In the genomic region with DNA sequence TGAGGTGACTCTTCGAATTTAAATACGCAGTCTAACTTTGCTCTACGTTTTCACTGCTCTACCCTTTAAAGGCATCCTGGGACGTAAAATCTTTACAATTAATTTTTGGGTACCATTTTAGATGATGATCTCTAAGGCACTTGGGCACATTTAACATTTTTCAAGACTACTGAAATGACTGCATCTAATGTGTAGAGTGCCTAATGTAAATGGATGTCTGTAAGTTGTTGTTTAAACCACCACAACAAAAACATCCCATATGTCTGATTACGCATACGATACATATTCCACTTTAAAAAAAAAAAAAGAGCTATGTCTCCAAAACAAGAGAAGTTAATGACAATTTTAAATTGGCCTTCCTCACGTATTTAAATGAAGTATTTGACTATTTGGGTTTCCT, we compare ENCODE assay signal across 9 mouse cellular contexts.
DNase-seq lines count a peak whose midpoint lies in the region; ATAC-seq lines count a peak whose summit lies in the region.
"Had no signal": no experiment of that assay in that cellular context is flagged by ENCODE, and none has a peak within 500 bp of the region (broad histone marks: within the 10 kb centered on the region; RNA-seq: fewer than 3 reads in every experiment).

No protein-coding gene starts in this region.

- no peaks in the 10 kb centered on the region for H3K9me3 ChIP-seq in kidney, embryonic 15.5 days (replicated peaks)
- H3K9me3 ChIP-seq in embryonic facial prominence, embryonic 15.5 days (replicated peaks): no peaks in the 10 kb centered on the region
- H3K9me3 ChIP-seq in intestine, embryonic 15.5 days: no peaks in the 10 kb centered on the region
- H3K9me3 ChIP-seq in neural tube, embryonic 12.5 days: no peaks in the 10 kb centered on the region

- H3K27me3 ChIP-seq in kidney, embryonic 15.5 days: no peaks in the 10 kb centered on the region
- no peaks in the 10 kb centered on the region for H3K27me3 ChIP-seq in embryonic facial prominence, embryonic 15.5 days
- no peaks in the 10 kb centered on the region for H3K27me3 ChIP-seq in intestine, embryonic 15.5 days (replicated peaks)
- H3K27me3 ChIP-seq in neural tube, embryonic 12.5 days (replicated peaks): no peaks in the 10 kb centered on the region
- H3K27me3 ChIP-seq: Patski had no signal

- H3K4me1 ChIP-seq in kidney, embryonic 15.5 days: peaks cover 3% of the 10 kb centered on the region; the same call in 1 of the 2 replicates
- no peaks in the 10 kb centered on the region for H3K4me1 ChIP-seq in embryonic facial prominence, embryonic 15.5 days
- no peaks in the 10 kb centered on the region for H3K4me1 ChIP-seq in intestine, embryonic 15.5 days (replicated peaks)
- peaks cover 11% of the 10 kb centered on the region; the same call in 1 of the 2 replicates for H3K4me1 ChIP-seq in neural tube, embryonic 12.5 days

- intact Hi-C loops in left cerebral cortex, postnatal 4 days (cut with DNase I): loop anchor here (2.0 to 10.0 kb wide), 2 partner anchors 85 to 243 kb away; no protein-coding TSS in a partner anchor

- 70% methylated on average over 7 of the region's 7 CpGs for WGBS in kidney, embryonic 15.5 days
- 58% methylated on average over 7 of the region's 7 CpGs for WGBS in embryonic facial prominence, embryonic 15.5 days
- 68% methylated on average over 7 of the region's 7 CpGs for WGBS in intestine, embryonic 15.5 days
- WGBS in neural tube, embryonic 12.5 days: 24% methylated on average over 7 of the region's 7 CpGs

- peak overlapping the region; percentile 51 for H3K4me3 ChIP-seq in kidney, embryonic 15.5 days (replicated peaks)
- H3K4me3 ChIP-seq in embryonic facial prominence, embryonic 15.5 days (replicated peaks): peak overlapping the region; percentile 44
- H3K4me3 ChIP-seq in intestine, embryonic 15.5 days (replicated peaks): peak overlapping the region; percentile 42
- H3K4me3 ChIP-seq in neural tube, embryonic 12.5 days: peak overlapping the region; percentile 38

- no peak for ATAC-seq in kidney, embryonic 15.5 days (replicated peaks; ENCODE audit: low FRiP score)
- no peak for ATAC-seq in embryonic facial prominence, embryonic 15.5 days (ENCODE audit: insufficient number of reproducible peaks, low FRiP score, low TSS enrichment, low read depth)
- no peak for ATAC-seq in intestine, embryonic 15.5 days
- no peak for ATAC-seq in neural tube, embryonic 12.5 days (ENCODE audit: low FRiP score, low read depth)
- ATAC-seq: Patski had no signal

- peak overlapping the region; percentile 81 for H3K4me2 ChIP-seq in kidney, embryonic 15.5 days
- peak overlapping the region; percentile 63 for H3K4me2 ChIP-seq in embryonic facial prominence, embryonic 15.5 days (replicated peaks)
- H3K4me2 ChIP-seq in intestine, embryonic 15.5 days (replicated peaks): peak overlapping the region; percentile 79
- H3K4me2 ChIP-seq in neural tube, embryonic 12.5 days (replicated peaks): peak overlapping the region; percentile 63

- no peak overlapping the region for H3K27ac ChIP-seq in kidney, embryonic 15.5 days
- H3K27ac ChIP-seq in embryonic facial prominence, embryonic 15.5 days (replicated peaks): no peak overlapping the region
- H3K27ac ChIP-seq in intestine, embryonic 15.5 days: no peak overlapping the region
- peak overlapping the region; percentile 33 for H3K27ac ChIP-seq in neural tube, embryonic 12.5 days

- DNase-seq in kidney, postnatal 10 days: no peak
- no peak for DNase-seq in cerebellum, adult 8-10 months
- DNase-seq in testis, postnatal 10 days (ENCODE audit: low spot score): no peak
- DNase-seq in left cerebral cortex, postnatal 4 days: no peak

- H3K36me3 ChIP-seq in kidney, embryonic 15.5 days: no peaks in the 10 kb centered on the region
- H3K36me3 ChIP-seq in embryonic facial prominence, embryonic 15.5 days: no peaks in the 10 kb centered on the region
- H3K36me3 ChIP-seq in intestine, embryonic 15.5 days: no peaks in the 10 kb centered on the region
- no peaks in the 10 kb centered on the region for H3K36me3 ChIP-seq in neural tube, embryonic 12.5 days

- H3K9ac ChIP-seq in kidney, embryonic 15.5 days: 0 out of 2 replicates have a peak overlapping the region, but pooled peaks have one; percentile 37
- H3K9ac ChIP-seq in embryonic facial prominence, embryonic 15.5 days: no peak overlapping the region
- H3K9ac ChIP-seq in intestine, embryonic 15.5 days: no peak overlapping the region
- H3K9ac ChIP-seq in neural tube, embryonic 12.5 days: peak overlapping the region; percentile 51

Comparison
In these comparisons a context has a peak if more than half of its experiments do, and no peak if none do; other contexts are left out.
1. H3K9ac ChIP-seq: peak in kidney, embryonic 15.5 days (single experiment) and neural tube, embryonic 12.5 days (single experiment); none in embryonic facial prominence, embryonic 15.5 days (single experiment) and intestine, embryonic 15.5 days (single experiment).
2. Peak in every context shown above with its lines, with median percentiles within 50 percentile points of each other: H3K4me2 ChIP-seq and H3K4me3 ChIP-seq.